7 mouse cellular contexts compared by ENCODE assay signal in the genomic region with DNA sequence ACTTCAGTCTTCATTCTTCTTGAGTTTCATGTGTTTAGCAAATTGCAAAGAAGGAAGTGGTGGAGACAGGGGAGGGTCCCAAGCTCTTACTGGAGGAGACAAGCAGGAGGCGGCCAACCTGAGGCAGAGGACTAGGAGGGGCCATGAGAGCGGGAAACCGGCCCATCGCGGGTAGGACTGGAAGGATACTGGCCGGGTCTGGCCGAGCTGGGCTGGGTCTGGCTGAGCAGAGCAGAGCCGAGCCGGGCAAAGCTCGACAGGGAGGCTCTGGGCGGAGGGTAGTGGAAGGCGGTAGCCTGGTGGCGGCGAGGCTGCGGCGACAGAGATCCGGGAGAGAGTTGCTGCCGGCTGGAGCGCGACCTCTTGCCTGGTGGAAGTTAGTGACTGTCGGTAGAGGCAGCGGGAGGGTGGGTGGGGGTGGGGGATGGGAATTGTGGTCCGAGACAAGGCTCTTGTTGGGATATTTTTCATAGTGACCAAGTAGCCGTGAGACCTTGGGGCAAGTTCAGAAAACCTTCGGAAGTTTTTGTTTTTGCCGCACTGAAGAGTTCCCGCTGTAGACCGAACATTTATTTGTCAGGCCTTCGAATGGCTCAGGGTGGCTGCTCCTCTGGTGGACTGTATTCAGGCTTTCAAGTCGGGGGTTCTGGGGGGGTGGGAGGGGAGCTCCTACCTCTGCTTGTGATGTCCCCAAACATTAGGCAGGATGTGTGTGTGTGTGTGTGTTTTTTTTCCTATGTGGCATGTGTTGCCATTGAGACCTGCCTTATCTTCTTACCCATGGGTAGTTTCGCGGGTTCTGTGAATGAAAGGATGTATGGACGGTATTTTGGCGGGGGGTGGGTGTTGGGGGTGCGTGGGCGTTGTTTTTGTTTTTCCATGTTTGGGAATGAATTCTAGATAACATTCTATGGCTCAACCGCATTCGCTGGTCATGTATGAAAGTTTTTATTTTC. TPM values are rescaled to one million over a fixed set of nuclear protein-coding genes. Genes with fewer than 3 reads are reported as not detected.
DNase-seq lines count a peak whose midpoint lies in the region; ATAC-seq and TF ChIP-seq lines count a peak whose summit lies in the region.

A gene (plus strand): TSS at position 106 of the 956 bp plus-strand sequence.

- H3K27me3 ChIP-seq in hindbrain, postnatal 0 days (ENCODE audit: insufficient read depth, low read length): no peaks in the 10 kb centered on the region
- H3K27me3 ChIP-seq in liver, embryonic 14.5 days (ENCODE audit: control insufficient read depth, insufficient read depth, low read length): no peaks in the 10 kb centered on the region
- no peaks in the 10 kb centered on the region for H3K27me3 ChIP-seq in thymus, adult 2 months (ENCODE audit: control insufficient read depth, insufficient read depth, low read length)

- peak within 1 kb of the TSS; percentile 29 for H3K4me3 ChIP-seq in hindbrain, postnatal 0 days (ENCODE audit: low read length)
- H3K4me3 ChIP-seq in liver, embryonic 14.5 days (ENCODE audit: insufficient read depth in 1 of 2, low read depth in 2 of 2, low read length in 2 of 2): peak within 1 kb of the TSS; percentile 95 to 100
- peak within 1 kb of the TSS; percentile 73 for H3K4me3 ChIP-seq in thymus, adult 2 months (ENCODE audit: control insufficient read depth, insufficient read depth, low read length)

- 0 out of 2 replicates have a peak within 1 kb of the TSS, but pooled peaks have one; percentile 3 for H3K9ac ChIP-seq in hindbrain, postnatal 0 days (replicated peaks; ENCODE audit: low read length)
- peak within 1 kb of the TSS; percentile 99 for H3K9ac ChIP-seq in liver, embryonic 14.5 days (replicated peaks)

- no peak for TF ChIP-seq CTCF in hindbrain, postnatal 0 days (IDR thresholded peaks at IDR 0.05; ENCODE audit: low read depth)
- TF ChIP-seq CTCF in liver, embryonic 14.5 days (IDR thresholded peaks at IDR 0.05; ENCODE audit: low read depth): peak; percentile 32; the same call in 1 of the 2 replicates
- TF ChIP-seq CTCF in thymus, adult 2 months (IDR thresholded peaks at IDR 0.05; ENCODE audit: borderline replicate concordance, control insufficient read depth, extremely low read depth, insufficient read depth, low read length, poor library complexity): no peak

- DNase-seq in R1 (ENCODE audit: low read depth, low spot score): peak; percentile 50
- peak; percentile 56 for DNase-seq in c-Kit-positive CD71-negative TER-119-negative erythroid progenitor cells, embryonic 14.5 days (ENCODE audit: low read depth)
- peak; percentile 76 for DNase-seq in gastrocnemius, postnatal 10 days
- peak; percentile 14 for DNase-seq in hindbrain, postnatal 0 days (ENCODE audit: low spot score)
- peak; percentile 72 to 76 (median 73) for DNase-seq in liver, embryonic 14.5 days (ENCODE audit: low read depth in 3 of 3, low spot score in 3 of 3)
- DNase-seq in natural killer cell, adult 2 months (ENCODE audit: low spot score in 2 of 2): peak; percentile 50
- DNase-seq in thymus, adult 2 months: peak; percentile 60

- TF ChIP-seq EP300 in liver, embryonic 14.5 days (IDR thresholded peaks at IDR 0.05; ENCODE audit: low read depth): no peak

- H3K27ac ChIP-seq in hindbrain, postnatal 0 days: no peak within 1 kb of the TSS
- H3K27ac ChIP-seq in liver, embryonic 14.5 days: peak within 1 kb of the TSS; percentile 96
- no peak within 1 kb of the TSS for H3K27ac ChIP-seq in thymus, adult 2 months (ENCODE audit: control insufficient read depth, insufficient read depth, low read length)

- peak within 1 kb of the TSS; percentile 52 for H3K4me2 ChIP-seq in hindbrain, postnatal 0 days (ENCODE audit: low read depth, low read length)
- peak within 1 kb of the TSS; percentile 87 for H3K4me2 ChIP-seq in liver, embryonic 14.5 days (ENCODE audit: low read depth)

- H3K36me3 ChIP-seq in hindbrain, postnatal 0 days (ENCODE audit: insufficient read depth, low read length): no peaks in the 10 kb centered on the region
- peaks cover 33% of the 10 kb centered on the region for H3K36me3 ChIP-seq in liver, embryonic 14.5 days (replicated peaks; ENCODE audit: control insufficient read depth, insufficient read depth, low read depth)
- no peaks in the 10 kb centered on the region for H3K36me3 ChIP-seq in thymus, adult 2 months (ENCODE audit: control insufficient read depth, insufficient read depth, low read length)

- H3K9me3 ChIP-seq in hindbrain, postnatal 0 days (ENCODE audit: low read length): no peaks in the 10 kb centered on the region
- H3K9me3 ChIP-seq in liver, embryonic 14.5 days (ENCODE audit: control insufficient read depth, low read length): no peaks in the 10 kb centered on the region

- no peak for TF ChIP-seq POLR2A in thymus, adult 2 months (IDR thresholded peaks at IDR 0.05; ENCODE audit: control insufficient read depth, extremely low read depth, insufficient read depth, low read length, poor library complexity)

- peaks cover 5% of the 10 kb centered on the region; the same call in 1 of the 2 replicates for H3K4me1 ChIP-seq in hindbrain, postnatal 0 days (ENCODE audit: insufficient read depth, low read length)
- H3K4me1 ChIP-seq in liver, embryonic 14.5 days (replicated peaks; ENCODE audit: control insufficient read depth in 2 of 2, insufficient read depth in 2 of 2, low read length in 1 of 2): peaks cover 29 to 34% of the 10 kb centered on the region in 2 experiments
- H3K4me1 ChIP-seq in thymus, adult 2 months (replicated peaks; ENCODE audit: control insufficient read depth, insufficient read depth, low read length): peaks cover 16% of the 10 kb centered on the region

- ATAC-seq in hindbrain, postnatal 0 days: peak; percentile 91
- ATAC-seq in liver, embryonic 14.5 days (ENCODE audit: insufficient read depth): peak; percentile 63

- WGBS in hindbrain, postnatal 0 days: 26% methylated on average over 35 of the region's 38 CpGs
- 3% methylated on average over 38 of the region's 38 CpGs for WGBS in liver, embryonic 14.5 days (ENCODE audit: insufficient replicate concordance)
- WGBS in thymus, adult 2 months: 3% methylated on average over 38 of the region's 38 CpGs

RNA-seq across cellular contexts. Expression of the gene that starts here (rescaled TPM):
- 10 to 100 TPM; 18.9 to 20.0 TPM for total RNA-seq in gastrocnemius, postnatal 10 days (2021)
- total RNA-seq in hindbrain, postnatal 0 days (2014; rRNA removed): 4.9 and 9.7 TPM in 2 replicates
- 4.1 and 6.4 TPM in 2 replicates for polyA plus RNA-seq in hindbrain, postnatal 0 days (2015; fragmentation: Nextera tagmentation; extraction: Ambion mirVana)
- 158 and 159 TPM in 2 replicates for polyA plus RNA-seq in liver, embryonic 14.5 days (2012; rRNA removed)
- polyA plus RNA-seq in liver, embryonic 14.5 days (2014; fragmentation: Nextera tagmentation; extraction: Ambion mirVana): 113 and 124 TPM in 2 replicates
- 64.3 and 65.0 TPM in 2 replicates for polyA plus RNA-seq in thymus, adult 2 months (2012; rRNA removed)

Comparison
In these comparisons a context has a peak if more than half of its experiments do, and no peak if none do; other contexts are left out.
1. DNase-seq: peak in every context shown above with its lines; median percentile 76 in gastrocnemius, postnatal 10 days; 73 in liver, embryonic 14.5 days; 60 in thymus, adult 2 months; 56 in c-Kit-positive CD71-negative TER-119-negative erythroid progenitor cells, embryonic 14.5 days; 50 in R1; 50 in natural killer cell, adult 2 months; 14 in hindbrain, postnatal 0 days.
2. H3K4me3 ChIP-seq: peak in every context shown above with its lines; median percentile 98 in liver, embryonic 14.5 days; 73 in thymus, adult 2 months; 29 in hindbrain, postnatal 0 days.